Mouse (Mus musculus): ENCODE results near the gene Grb14. TPM values are rescaled to one million over a fixed set of nuclear protein-coding genes. Genes with fewer than 3 reads are reported as not detected.

The Grb14 gene
- polyA plus RNA-seq, 1 experiment, result 16.2 TPM

GRCm38 (mm10) chr2:65005044-65005443 is 19.7 kb downstream of the Grb14 start:
- Histone ChIP-seq H3K27me3 (replicated peaks; ENCODE audit: control insufficient read depth, insufficient read depth, low read length) (no peaks in the 10 kb centered on the region), H3K4me3 (ENCODE audit: insufficient read depth, low read depth, low read length) (no peak overlapping the region), H3K4me1 (ENCODE audit: control insufficient read depth, insufficient read depth, low read length) (no peaks in the 10 kb centered on the region; the same call in 1 of the 2 replicates), H3K27ac (ENCODE audit: insufficient read depth, low read depth, low read length) (no peak overlapping the region), H3K36me3 (ENCODE audit: control insufficient read depth, insufficient read depth, low read length) (no peaks in the 10 kb centered on the region)
- DNase-seq, result no peak
- TF ChIP-seq CTCF (conservative IDR thresholded peaks at IDR 0.05; ENCODE audit: insufficient read depth, insufficient read length, low read depth, low read length), result no peak
- TF ChIP-seq POLR2A (IDR thresholded peaks at IDR 0.05; ENCODE audit: low read depth, low read length), result no peak

- no peaks in the 10 kb centered on the region for H3K27me3 ChIP-seq (replicated peaks; ENCODE audit: control insufficient read depth, insufficient read depth, low read length)
- no peak overlapping the region for H3K27ac ChIP-seq (ENCODE audit: insufficient read depth, low read depth, low read length)
- H3K4me1 ChIP-seq (ENCODE audit: control insufficient read depth, insufficient read depth, low read length), result no peaks in the 10 kb centered on the region; the same call in 1 of the 2 replicates
- no peaks in the 10 kb centered on the region for H3K36me3 ChIP-seq (ENCODE audit: control insufficient read depth, insufficient read depth, low read length)
- peak; percentile 55 for DNase-seq
- WGBS, result 57% methylated on average over 2 of the region's 2 CpGs
- H3K4me3 ChIP-seq (ENCODE audit: insufficient read depth, low read depth, low read length), result no peak overlapping the region
- TF ChIP-seq POLR2A (IDR thresholded peaks at IDR 0.05; ENCODE audit: low read depth, low read length), result no peak
- peak; percentile 46 for TF ChIP-seq CTCF (conservative IDR thresholded peaks at IDR 0.05; ENCODE audit: insufficient read depth, insufficient read length, low read depth, low read length)
These were observed 21.4 kb downstream of the Grb14 start for GRCm38 (mm10) chr2:65003433-65003832.

- Histone ChIP-seq H3K4me1 (ENCODE audit: control insufficient read depth, insufficient read depth, low read length) (no peaks in the 10 kb centered on the region; the same call in 1 of the 2 replicates), H3K4me3 (ENCODE audit: insufficient read depth, low read depth, low read length) (no peak overlapping the region), H3K27ac (ENCODE audit: insufficient read depth, low read depth, low read length) (no peak overlapping the region)
These were observed 22.2 kb downstream of the Grb14 start for GRCm38 (mm10) chr2:65002631-65003030.

DNA sequence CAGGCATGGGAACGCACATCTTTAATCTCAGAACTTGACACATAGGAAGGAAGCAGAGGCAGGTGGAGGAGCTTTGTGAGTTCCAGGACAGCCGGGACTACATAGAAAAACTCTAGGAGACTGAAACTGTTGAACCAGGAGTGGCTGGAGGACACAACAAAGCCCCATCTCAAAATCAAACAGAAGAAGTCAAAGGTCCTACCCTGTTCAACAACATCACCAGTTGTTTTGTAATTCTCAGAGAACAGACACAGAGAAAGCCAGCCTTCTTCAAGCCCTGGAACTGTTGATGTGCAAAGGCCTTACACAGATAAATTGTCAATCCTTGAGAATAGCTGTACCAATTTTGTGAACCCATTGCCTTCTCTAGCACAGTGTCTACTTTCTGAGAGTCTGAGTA is 29.7 kb downstream of the Grb14 start:
- Histone ChIP-seq H3K27ac (ENCODE audit: insufficient read depth, low read depth, low read length) (no peak overlapping the region), H3K4me3 (ENCODE audit: insufficient read depth, low read depth, low read length) (no peak overlapping the region), H3K27me3 (replicated peaks; ENCODE audit: control insufficient read depth, insufficient read depth, low read length) (no peaks in the 10 kb centered on the region), H3K36me3 (ENCODE audit: control insufficient read depth, insufficient read depth, low read length) (no peaks in the 10 kb centered on the region), H3K4me1 (ENCODE audit: control insufficient read depth, insufficient read depth, low read length) (no peaks in the 10 kb centered on the region)
- 88% methylated on average over 2 of the region's 2 CpGs for WGBS
- TF ChIP-seq CTCF (conservative IDR thresholded peaks at IDR 0.05; ENCODE audit: insufficient read depth, insufficient read length, low read depth, low read length), result no peak
- no peak for TF ChIP-seq POLR2A (IDR thresholded peaks at IDR 0.05; ENCODE audit: low read depth, low read length)
- no peak for DNase-seq

More at GRCm38 (mm10) chr2:65002631-65003030, 22.2 kb downstream of the Grb14 start:
- TF ChIP-seq CTCF (conservative IDR thresholded peaks at IDR 0.05; ENCODE audit: insufficient read depth, insufficient read length, low read depth, low read length) (no peak), POLR2A (IDR thresholded peaks at IDR 0.05; ENCODE audit: low read depth, low read length) (no peak)
- 76% methylated on average over 3 of the region's 3 CpGs for WGBS
- no peaks in the 10 kb centered on the region for H3K27me3 ChIP-seq (replicated peaks; ENCODE audit: control insufficient read depth, insufficient read depth, low read length)
- DNase-seq, result peak; percentile 47
- no peaks in the 10 kb centered on the region for H3K36me3 ChIP-seq (ENCODE audit: control insufficient read depth, insufficient read depth, low read length)

GRCm38 (mm10) chr2:64989426-64990187 is 35.2 kb downstream of the Grb14 start:
- TF ChIP-seq POLR2A (IDR thresholded peaks at IDR 0.05; ENCODE audit: low read depth, low read length), result no peak
- TF ChIP-seq CTCF (conservative IDR thresholded peaks at IDR 0.05; ENCODE audit: insufficient read depth, insufficient read length, low read depth, low read length), result peak; percentile 42; the same call in 1 of the 2 replicates
- Histone ChIP-seq H3K36me3 (ENCODE audit: control insufficient read depth, insufficient read depth, low read length) (no peaks in the 10 kb centered on the region), H3K4me3 (ENCODE audit: insufficient read depth, low read depth, low read length) (no peak overlapping the region), H3K4me1 (ENCODE audit: control insufficient read depth, insufficient read depth, low read length) (no peaks in the 10 kb centered on the region), H3K27ac (ENCODE audit: insufficient read depth, low read depth, low read length) (no peak overlapping the region), H3K27me3 (replicated peaks; ENCODE audit: control insufficient read depth, insufficient read depth, low read length) (no peaks in the 10 kb centered on the region)
- DNase-seq, result peak; percentile 23
- 70% methylated on average over 2 of the region's 2 CpGs for WGBS

- Histone ChIP-seq H3K36me3 (ENCODE audit: control insufficient read depth, insufficient read depth, low read length) (no peaks in the 10 kb centered on the region), H3K27ac (ENCODE audit: insufficient read depth, low read depth, low read length) (no peak overlapping the region), H3K4me1 (ENCODE audit: control insufficient read depth, insufficient read depth, low read length) (no peaks in the 10 kb centered on the region), H3K4me3 (ENCODE audit: insufficient read depth, low read depth, low read length) (no peak overlapping the region), H3K27me3 (replicated peaks; ENCODE audit: control insufficient read depth, insufficient read depth, low read length) (no peaks in the 10 kb centered on the region)
- TF ChIP-seq CTCF (conservative IDR thresholded peaks at IDR 0.05; ENCODE audit: insufficient read depth, insufficient read length, low read depth, low read length), result no peak
- TF ChIP-seq POLR2A (IDR thresholded peaks at IDR 0.05; ENCODE audit: low read depth, low read length), result no peak
- 83% methylated on average over 3 of the region's 3 CpGs for WGBS
- DNase-seq, result no peak
These were observed 37.0 kb downstream of the Grb14 start for GRCm38 (mm10) chr2:64987782-64988181.

DNA sequence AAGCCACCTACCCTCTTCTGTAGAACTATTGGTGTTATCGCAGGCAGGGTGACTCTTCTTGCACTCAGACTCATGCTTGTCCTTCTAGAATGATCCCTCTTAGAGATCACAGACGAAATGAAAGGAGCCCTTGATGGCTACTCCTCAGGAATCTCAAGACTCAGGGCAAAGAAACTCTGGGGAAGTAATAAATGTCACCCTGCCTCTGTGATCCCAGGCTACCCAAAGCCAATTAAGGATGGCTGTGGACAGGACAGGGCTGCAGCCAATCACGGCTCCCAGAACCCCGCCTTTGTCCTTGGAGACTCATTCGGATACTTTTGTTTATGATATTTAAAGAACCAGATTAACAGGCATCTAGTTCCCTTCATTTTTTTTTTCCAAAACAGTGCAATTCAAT is 49.2 kb downstream of the Grb14 start:
- H3K27me3 ChIP-seq (replicated peaks; ENCODE audit: control insufficient read depth, insufficient read depth, low read length), result no peaks in the 10 kb centered on the region
- peak overlapping the region; percentile 2; the same call in 1 of the 2 replicates for H3K4me3 ChIP-seq (ENCODE audit: insufficient read depth, low read depth, low read length)
- peaks cover 11% of the 10 kb centered on the region; the same call in 1 of the 2 replicates for H3K4me1 ChIP-seq (ENCODE audit: control insufficient read depth, insufficient read depth, low read length)
- WGBS, result 39% methylated on average over 5 of the region's 5 CpGs
- TF ChIP-seq POLR2A (IDR thresholded peaks at IDR 0.05; ENCODE audit: low read depth, low read length) (no peak), CTCF (conservative IDR thresholded peaks at IDR 0.05; ENCODE audit: insufficient read depth, insufficient read length, low read depth, low read length) (no peak)
- H3K27ac ChIP-seq (ENCODE audit: insufficient read depth, low read depth, low read length), result peak overlapping the region; percentile 88
- DNase-seq, result peak; percentile 25
- no peaks in the 10 kb centered on the region for H3K36me3 ChIP-seq (ENCODE audit: control insufficient read depth, insufficient read depth, low read length)
